12 mouse cellular contexts compared by ENCODE assay signal in the genomic region with DNA sequence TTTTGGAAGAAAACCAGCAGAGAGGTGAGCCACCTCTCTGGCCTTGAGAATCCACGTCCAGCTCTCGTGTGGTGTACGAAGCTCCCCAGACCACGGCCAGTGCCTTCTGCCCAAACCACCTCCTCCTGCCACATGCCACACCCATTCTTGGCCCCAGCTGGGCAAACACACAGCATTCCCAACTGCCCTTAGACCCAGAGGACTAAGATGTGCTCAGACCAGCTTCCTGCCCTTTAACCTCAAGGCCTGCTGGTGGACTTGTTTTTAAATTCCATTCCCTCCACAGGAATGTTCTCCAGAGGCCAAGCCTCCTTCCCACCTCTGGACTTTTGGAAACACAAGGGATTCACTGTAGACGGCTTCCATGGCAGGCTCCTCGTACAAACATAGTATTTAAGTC.
A peak's percentile ranks its signal among the peaks of the same experiment; 100 is the strongest.
DNase-seq lines count a peak whose midpoint lies in the region; ATAC-seq lines count a peak whose summit lies in the region.
"Had no signal": no experiment of that assay in that cellular context is flagged by ENCODE, and none has a peak within 500 bp of the region (broad histone marks: within the 10 kb centered on the region; RNA-seq: fewer than 3 reads in every experiment).

No protein-coding gene starts in this region.

- peak; percentile 43 for DNase-seq in adrenal gland, adult 8-10 months
- DNase-seq in adrenal gland, adult 18-20 months (ENCODE audit: low spot score in 2 of 2): no peak
- DNase-seq in urinary bladder, adult 18-20 months (ENCODE audit: low spot score in 2 of 2): peak; percentile 31 to 70
- no peak for DNase-seq in urinary bladder, postnatal 4 days (ENCODE audit: low spot score in 2 of 2)
- peak; percentile 82 to 92 for DNase-seq in kidney, postnatal 36 days
- DNase-seq in left cerebral cortex, adult 18-20 months (ENCODE audit: low spot score in 2 of 2): no peak
- no peak for DNase-seq in hindbrain, embryonic 14.5 days (ENCODE audit: low spot score)
- DNase-seq: cerebellum, adult 9-11 months; gastrocnemius, adult 2 months had no signal

- no peak overlapping the region for H3K4me2 ChIP-seq in hindbrain, embryonic 14.5 days (replicated peaks)
- H3K4me2 ChIP-seq: neural tube, embryonic 12.5 days had no signal

- peaks cover 8% of the 10 kb centered on the region for H3K9me3 ChIP-seq in hindbrain, embryonic 14.5 days (ENCODE audit: control insufficient read depth, low read length)

- no peaks in the 10 kb centered on the region for H3K36me3 ChIP-seq in hindbrain, embryonic 14.5 days (replicated peaks; ENCODE audit: control insufficient read depth, insufficient read depth)
- H3K36me3 ChIP-seq: neural tube, embryonic 12.5 days had no signal

- no peaks in the 10 kb centered on the region for H3K27me3 ChIP-seq in hindbrain, embryonic 14.5 days (ENCODE audit: control insufficient read depth, insufficient read depth, low read length)

- no peak overlapping the region for H3K27ac ChIP-seq in hindbrain, embryonic 14.5 days
- H3K27ac ChIP-seq: gastrocnemius, adult 2 months; layer of hippocampus, adult 2 months; neural tube, embryonic 12.5 days had no signal

- H3K9ac ChIP-seq in hindbrain, embryonic 14.5 days: no peak overlapping the region
- H3K9ac ChIP-seq: neural tube, embryonic 12.5 days had no signal

- no peak overlapping the region for H3K4me3 ChIP-seq in hindbrain, embryonic 14.5 days (replicated peaks; ENCODE audit: low read length)
- H3K4me3 ChIP-seq: gastrocnemius, adult 2 months; layer of hippocampus, adult 2 months; neural tube, embryonic 12.5 days had no signal

- 72% methylated on average over 6 of the region's 6 CpGs for WGBS in hindbrain, embryonic 14.5 days

- peaks cover 12% of the 10 kb centered on the region; the same call in 1 of the 2 replicates for H3K4me1 ChIP-seq in hindbrain, embryonic 14.5 days (replicated peaks; ENCODE audit: control insufficient read depth, insufficient read depth, low read length)

- ATAC-seq in cerebellum, adult (ENCODE audit: insufficient number of reproducible peaks, low FRiP score, low TSS enrichment): no peak
- no peak for ATAC-seq in hindbrain, embryonic 14.5 days (ENCODE audit: low FRiP score)

Comparison
In these comparisons a context has a peak if more than half of its experiments do, and no peak if none do; other contexts are left out.
1. DNase-seq: peak in adrenal gland, adult 8-10 months (single experiment), urinary bladder, adult 18-20 months (2 of 2) and kidney, postnatal 36 days (2 of 2); none in adrenal gland, adult 18-20 months (0 of 2), urinary bladder, postnatal 4 days (0 of 2), left cerebral cortex, adult 18-20 months (0 of 2) and hindbrain, embryonic 14.5 days (single experiment).